Mouse (Mus musculus) thymus, postnatal 25 days (tissue): Measurements from ENCODE around the gene Cbarp.
A peak's percentile ranks its signal among the peaks of the same experiment; 100 is the strongest.

Experiments
- DNase-seq: peaks from one replicate; pipeline ENCODE4 v3.0.0; 2022

The Cbarp gene

DNA sequence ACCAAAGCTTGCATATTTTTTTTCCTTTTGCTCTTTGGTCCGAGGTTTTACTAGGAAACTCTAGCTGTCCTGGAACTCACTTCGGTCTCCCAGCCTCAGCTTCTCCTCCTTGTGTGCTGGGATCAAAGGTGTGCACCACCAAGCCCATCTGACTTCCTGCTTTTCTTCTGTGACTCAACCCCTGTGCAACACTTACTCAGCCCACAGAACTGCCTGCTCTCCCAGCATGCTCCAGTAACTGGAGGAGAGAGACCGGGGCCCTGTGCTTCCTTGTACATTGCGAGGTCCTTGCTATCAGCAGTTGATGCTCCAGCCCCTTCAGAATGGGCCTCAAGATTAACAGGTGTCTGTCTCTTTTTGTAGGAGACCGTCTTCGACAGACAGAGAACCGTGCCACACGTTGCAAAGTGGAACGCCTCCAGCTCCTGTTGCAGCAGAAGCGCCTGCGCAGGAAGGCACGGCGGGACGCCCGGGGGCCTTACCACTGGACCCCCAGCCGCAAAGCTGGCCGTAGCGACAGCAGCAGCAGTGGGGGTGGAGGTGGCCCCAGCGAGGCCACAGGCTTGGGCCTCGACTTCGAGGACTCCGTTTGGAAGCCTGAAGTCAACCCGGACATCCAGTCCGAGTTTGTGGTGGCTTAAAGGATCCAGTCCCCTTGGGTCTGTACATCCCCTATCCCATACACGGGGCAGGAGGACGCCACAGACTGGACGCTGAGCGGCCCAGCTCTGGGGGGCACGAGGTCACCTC is 15.5 kb upstream of the Cbarp start:
- no peak for DNase-seq

DNA sequence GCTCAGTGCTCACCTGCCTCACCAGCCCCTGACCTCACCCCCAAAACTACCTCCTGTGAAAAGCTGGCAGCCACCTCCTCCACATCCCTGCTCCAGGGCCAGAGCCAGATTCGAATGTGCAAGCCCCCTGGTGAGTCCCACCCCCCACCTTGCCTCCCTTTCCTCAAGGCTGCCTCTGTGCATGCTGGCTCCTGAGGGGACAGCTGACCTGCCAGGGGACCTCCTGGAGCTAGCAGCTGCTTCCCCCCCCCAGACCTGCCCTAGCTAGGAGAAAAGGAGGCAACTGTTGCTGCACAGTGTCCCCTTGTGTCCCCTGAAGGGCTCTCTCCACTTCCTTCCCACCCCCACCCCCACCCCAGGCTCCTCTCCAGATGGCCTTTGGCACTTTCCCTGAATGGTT is 14.6 kb upstream of the Cbarp start:
- no peak for DNase-seq

- DNase-seq, result no peak
Observed at GRCm38 (mm10) chr10:80154384-80154783, 13.7 kb upstream of the Cbarp start.

DNA sequence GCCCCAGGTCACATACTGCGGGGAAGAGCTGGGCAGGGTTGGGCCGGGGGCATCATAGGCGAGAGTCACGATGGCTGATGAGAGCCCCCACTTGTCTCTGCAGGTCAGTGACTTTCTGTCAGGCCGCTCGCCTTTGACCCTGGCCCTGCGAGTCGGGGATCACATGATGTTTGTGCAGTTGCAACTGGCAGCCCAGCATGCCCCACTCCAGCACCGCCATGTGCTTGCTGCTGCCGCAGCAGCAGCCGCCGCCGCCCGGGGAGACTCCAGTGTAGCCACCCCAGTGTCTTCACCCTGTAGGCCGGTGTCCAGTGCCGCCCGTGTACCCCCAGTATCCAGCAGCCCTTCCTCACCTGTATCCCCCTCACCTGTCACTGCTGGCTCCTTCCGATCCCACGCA is 13.1 kb upstream of the Cbarp start:
- DNase-seq, result no peak

DNA sequence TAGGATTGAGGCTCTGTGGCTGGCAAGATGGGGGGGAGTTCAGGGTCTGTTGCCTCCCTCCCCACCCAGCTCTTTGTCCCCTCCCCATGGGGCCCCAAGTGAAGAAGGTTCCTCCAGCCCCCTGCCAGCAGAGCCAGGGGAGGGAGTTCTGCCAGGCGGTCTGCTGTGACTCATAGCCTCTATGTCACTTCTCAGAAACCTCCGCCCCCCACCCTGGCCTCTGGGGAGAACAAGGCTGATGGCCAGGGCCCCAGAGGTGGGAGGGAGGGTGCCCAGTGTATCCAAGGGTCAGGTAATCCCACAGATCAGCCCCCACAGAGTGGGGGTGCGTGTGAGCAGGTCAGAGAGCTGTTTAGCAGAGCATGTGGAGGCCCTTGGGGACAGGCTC is 12.2 kb upstream of the Cbarp start:
- peak; percentile 30 for DNase-seq

DNA sequence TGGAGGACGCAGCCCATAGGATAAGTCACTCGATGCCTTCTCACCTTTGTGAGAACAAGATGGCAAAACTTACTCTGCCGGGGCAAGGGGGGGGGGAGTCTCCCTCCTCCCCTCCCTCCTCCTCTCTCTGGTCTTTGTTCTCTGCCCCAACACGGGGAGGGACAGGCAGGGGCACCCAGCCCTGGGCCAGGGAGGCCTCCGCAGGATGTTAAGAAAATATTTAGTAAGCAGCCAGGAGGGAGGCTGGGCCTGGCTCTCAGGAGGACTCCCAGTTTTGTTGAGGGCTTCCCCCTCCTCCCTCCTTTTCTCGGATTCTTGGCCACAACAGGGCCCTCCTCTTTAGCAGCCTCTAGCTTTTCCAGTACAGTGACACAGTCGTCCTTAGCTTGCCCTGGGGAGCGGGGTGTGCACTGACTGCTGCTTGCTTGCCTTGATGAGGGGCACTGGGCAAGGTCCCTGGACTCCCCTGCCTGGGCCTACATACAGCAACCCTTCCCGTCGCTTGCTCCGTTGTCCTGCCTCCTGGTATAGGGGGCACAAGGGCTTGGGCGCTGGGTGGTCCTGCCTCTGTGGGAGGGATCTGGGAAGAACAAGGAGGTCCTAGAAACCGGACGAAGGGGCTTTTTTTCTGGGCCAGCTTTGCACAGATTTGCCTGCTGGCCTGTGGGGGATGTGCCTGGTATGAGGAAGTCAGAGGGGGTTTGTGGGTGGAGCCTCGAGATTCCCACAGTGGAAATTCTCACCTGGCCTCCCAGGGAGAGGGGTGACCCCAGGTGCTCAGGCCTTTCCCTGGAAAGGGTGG is 11.6 kb upstream of the Cbarp start:
- DNase-seq, result peak; percentile 45

GRCm38 (mm10) chr10:80151211-80152034 is 10.8 kb upstream of the Cbarp start:
- DNase-seq, result peak; percentile 79

GRCm38 (mm10) chr10:80150226-80151210 is 9.9 kb upstream of the Cbarp start:
- DNase-seq, result peak; percentile 87

- DNase-seq, result peak; percentile 97
Observed at GRCm38 (mm10) chr10:80149291-80150225, 8.9 kb upstream of the Cbarp start.

GRCm38 (mm10) chr10:80148610-80149290 is 8.1 kb upstream of the Cbarp start:
- DNase-seq, result peak; percentile 97

DNA sequence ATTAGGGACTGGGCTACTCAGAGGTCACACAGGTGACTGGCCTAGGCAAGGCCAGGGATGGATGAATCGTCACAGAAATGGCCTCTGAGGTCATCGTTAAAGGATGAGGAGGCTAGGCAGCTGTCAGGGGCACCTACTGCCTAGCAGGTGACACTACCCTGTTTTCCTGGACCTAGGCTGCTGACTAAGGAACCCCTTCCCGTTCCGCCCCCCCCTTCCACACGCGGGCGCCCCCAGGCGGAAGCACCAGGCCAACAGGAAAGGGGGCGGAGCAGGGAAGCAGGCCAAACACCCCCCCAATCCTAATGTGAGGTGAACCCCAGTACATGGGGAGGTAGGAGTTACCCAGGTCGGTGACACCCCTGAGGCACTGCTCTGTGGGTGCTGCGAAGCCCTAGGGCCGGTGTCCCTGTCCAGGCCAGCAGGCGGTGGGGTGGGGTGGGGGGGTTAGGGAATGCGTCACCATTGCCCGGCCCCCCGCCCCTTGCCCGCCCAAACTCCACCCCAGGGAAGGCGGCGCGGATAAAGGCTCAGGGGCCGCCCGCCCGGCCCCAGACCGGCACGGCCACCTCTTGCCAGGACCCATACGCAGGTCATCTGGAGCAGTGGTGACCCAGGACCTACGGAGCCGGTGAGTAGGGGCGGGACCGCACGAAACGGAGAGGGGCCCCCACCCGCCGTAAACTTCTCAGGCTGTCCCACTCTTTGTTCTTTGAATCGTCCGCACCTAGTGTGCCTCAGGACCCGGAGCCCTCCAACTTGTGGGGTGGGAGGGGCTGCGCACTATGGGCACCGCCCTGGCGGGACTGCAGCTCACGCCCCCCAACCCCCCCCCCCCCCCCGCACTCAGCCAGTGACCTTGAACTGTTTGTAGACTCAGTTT is 7.3 kb upstream of the Cbarp start, which contains the start of gene Midn:
Midn (plus strand) TSS at position 554 of the 883 bp plus-strand sequence.
- peak; percentile 82 for DNase-seq

- DNase-seq, result no peak
Observed at GRCm38 (mm10) chr10:80147146-80147718, 6.6 kb upstream of the Cbarp start.

DNA sequence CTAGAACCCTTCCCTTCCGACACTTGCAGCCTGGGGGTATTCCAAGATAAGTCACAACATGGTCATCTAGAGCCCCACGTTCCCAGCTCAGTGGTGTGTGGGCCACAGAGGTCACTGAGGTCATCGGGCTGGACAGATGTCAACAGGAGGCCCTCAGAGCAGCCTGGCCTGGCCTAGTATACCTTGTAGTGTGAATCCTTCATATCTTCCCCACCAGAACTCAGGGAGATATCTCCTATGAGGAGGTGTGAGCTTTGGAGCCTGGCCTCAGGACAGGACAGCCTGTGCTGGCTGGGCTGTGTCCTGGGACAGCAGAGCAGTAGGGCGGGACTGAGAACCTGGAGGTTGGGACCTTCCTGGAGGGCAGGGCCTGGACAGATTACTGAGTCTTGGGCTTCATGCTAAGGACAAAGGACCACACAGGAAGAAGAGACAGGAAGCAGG is 6.0 kb upstream of the Cbarp start:
- DNase-seq, result no peak

- no peak for DNase-seq
Observed at GRCm38 (mm10) chr10:80145896-80146295, 5.3 kb upstream of the Cbarp start.

GRCm38 (mm10) chr10:80144864-80145838 is 4.5 kb upstream of the Cbarp start:
- DNase-seq, result peak; percentile 80

DNA sequence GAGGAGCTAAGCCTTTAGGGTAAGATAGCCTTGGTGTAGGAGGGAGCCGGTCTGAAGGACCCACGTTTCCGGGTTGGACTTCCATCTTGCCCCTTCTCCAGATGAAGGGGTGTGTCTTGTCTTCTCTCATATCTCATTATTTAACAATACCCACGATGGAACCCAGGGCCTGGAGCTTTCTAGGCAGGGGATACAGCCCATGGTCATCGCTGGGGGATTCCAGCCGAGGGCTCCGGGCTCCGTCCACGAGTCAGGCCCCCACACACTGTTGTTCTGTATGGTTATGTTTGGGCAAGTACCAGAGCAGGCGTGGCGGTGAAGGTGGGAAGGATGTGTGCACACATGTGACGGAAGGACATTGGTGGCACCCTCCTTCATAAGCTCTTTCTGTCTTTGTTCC is 3.5 kb upstream of the Cbarp start:
- no peak for DNase-seq

GRCm38 (mm10) chr10:80143664-80144063 is 3.0 kb upstream of the Cbarp start:
- DNase-seq, result no peak
